Mouse (Mus musculus) limb, embryonic 13.5 days (tissue): ENCODE results near the gene Rab6a. TPM values are rescaled to one million over a fixed set of nuclear protein-coding genes. Genes with fewer than 3 reads are reported as not detected.
"Not testable (repeated sequence)": the region's sequence is repeated elsewhere in the genome, so short reads cannot be mapped to it uniquely, and the experiment has no call there.

Experiments used
- ATAC-seq: fragments of 200-750 bp; cut with Nextera tagmentation; 2 replicates; pipeline ENCODE4 v1.8.0; 2017; ENCODE audit warnings: low read depth, moderate number of reproducible peaks, moderate TSS enrichment; ENCODE audit not compliant: low FRiP score
- H3K27ac ChIP-seq: fragments of 300-500 bp; sonication (generic); 2 replicates; pipeline ENCODE4 v1.5.1; 2015; ENCODE audit warnings: inconsistent platforms, mild to moderate bottlenecking, moderate library complexity
- H3K27me3 ChIP-seq: fragments of 300-500 bp; sonication (generic); 2 replicates; pipeline ENCODE4 v1.6.1; 2015; ENCODE audit warnings: mild to moderate bottlenecking, inconsistent platforms
- H3K36me3 ChIP-seq: fragments of 300-500 bp; sonication (generic); 2 replicates; pipeline ENCODE4 v1.6.1; 2015; ENCODE audit warnings: inconsistent platforms, mild to moderate bottlenecking, moderate library complexity
- H3K4me1 ChIP-seq: fragments of 300-500 bp; sonication (generic); 2 replicates; pipeline ENCODE4 v1.6.1; 2015; ENCODE audit warnings: inconsistent platforms
- H3K4me2 ChIP-seq: fragments of 300-500 bp; sonication (generic); replicated peaks from 2 replicates; pipeline ENCODE4 v1.6.1; 2015; ENCODE audit warnings: inconsistent platforms, mild to moderate bottlenecking, moderate library complexity
- H3K4me3 ChIP-seq: fragments of 300-500 bp; sonication (generic); 2 replicates; pipeline ENCODE4 v1.5.1; 2015; ENCODE audit warnings: moderate library complexity, mild to moderate bottlenecking, inconsistent platforms
- H3K9ac ChIP-seq: fragments of 300-500 bp; sonication (generic); 2 replicates; pipeline ENCODE4 v1.6.1; 2015; ENCODE audit warnings: mild to moderate bottlenecking, inconsistent platforms
- H3K9me3 ChIP-seq: fragments of 300-500 bp; sonication (generic); 2 replicates; pipeline ENCODE4 v1.6.1; 2016; ENCODE audit warnings: inconsistent platforms
- WGBS: fragments of 180-500 bp; shearing (Covaris S2); methylation state at CpG from one replicate; pipeline ENCODE4 v1.1.7; 2015; 5-methylcytosine and 5-hydroxymethylcytosine counted together
- polyA plus RNA-seq: library from polyadenylated mRNA; unstranded; fragments of >200 nt; fragmentation: Nextera tagmentation; extraction: Ambion mirVana; gene quantifications from 2 replicates; pipeline ENCODE4 v1.2.1, GENCODE M21; 2015

Gene Rab6a
- 98.1 and 98.7 TPM in 2 replicates for polyA plus RNA-seq

- peak within 1 kb of the TSS; percentile 99 for H3K27ac ChIP-seq
- no peaks in the 10 kb centered on the region for H3K9me3 ChIP-seq
- H3K36me3 ChIP-seq, result no peaks in the 10 kb centered on the region
- peak; percentile 98 for ATAC-seq
- peak within 1 kb of the TSS; percentile 99 for H3K9ac ChIP-seq
- H3K4me2 ChIP-seq, result peak within 1 kb of the TSS; percentile 89
- under 1% methylated on average over 102 of the region's 105 CpGs for WGBS
- H3K27me3 ChIP-seq, result no peaks in the 10 kb centered on the region
- peak within 1 kb of the TSS; percentile 99 for H3K4me3 ChIP-seq
- H3K4me1 ChIP-seq, result peaks cover 11% of the 10 kb centered on the region
Observed at GRCm38 (mm10) chr7:100607214-100608129, at the start of gene Rab6a. Gene Rab6a, plus strand, starts transcription at chr7:100607410.

- Histone ChIP-seq H3K4me1 (peaks cover 10% of the 10 kb centered on the region), H3K9ac (no peak overlapping the region), H3K9me3 (no peaks in the 10 kb centered on the region), H3K36me3 (peaks cover 7% of the 10 kb centered on the region; the same call in 1 of the 2 replicates), H3K4me3 (no peak overlapping the region), H3K4me2 (no peak overlapping the region), H3K27ac (no peak overlapping the region), H3K27me3 (no peaks in the 10 kb centered on the region)
- no peak for ATAC-seq
- WGBS, result 82% methylated on average over 4 of the region's 4 CpGs
Observed at GRCm38 (mm10) chr7:100559331-100559730, 47.9 kb upstream of the Rab6a start.

GRCm38 (mm10) chr7:100561861-100562587, 45.2 kb upstream of the Rab6a start:
- no peak overlapping the region for H3K27ac ChIP-seq

GRCm38 (mm10) chr7:100567238-100567637, 40.0 kb upstream of the Rab6a start:
- peaks cover 28% of the 10 kb centered on the region for H3K36me3 ChIP-seq

More at GRCm38 (mm10) chr7:100561861-100562587, 45.2 kb upstream of the Rab6a start:
- 62% methylated on average over 11 of the region's 11 CpGs for WGBS
- H3K9me3 ChIP-seq, result no peaks in the 10 kb centered on the region
- H3K27me3 ChIP-seq, result no peaks in the 10 kb centered on the region
- no peak overlapping the region for H3K4me2 ChIP-seq
- no peak for ATAC-seq
- H3K4me1 ChIP-seq, result 0 out of 2 replicates have a peak, but pooled peaks cover 4% of the 10 kb centered on the region
- H3K4me3 ChIP-seq, result no peak overlapping the region
- peak overlapping the region; percentile 19; the same call in 1 of the 2 replicates for H3K9ac ChIP-seq
- peaks cover 18% of the 10 kb centered on the region for H3K36me3 ChIP-seq

GRCm38 (mm10) chr7:100569907-100570306, 37.3 kb upstream of the Rab6a start:
- Histone ChIP-seq H3K4me3 (no peak overlapping the region), H3K9ac (no peak overlapping the region), H3K4me2 (no peak overlapping the region), H3K27me3 (no peaks in the 10 kb centered on the region), H3K27ac (no peak overlapping the region), H3K36me3 (peaks cover 29% of the 10 kb centered on the region), H3K4me1 (no peaks in the 10 kb centered on the region), H3K9me3 (no peaks in the 10 kb centered on the region)
- no peak for ATAC-seq

More at GRCm38 (mm10) chr7:100567238-100567637, 40.0 kb upstream of the Rab6a start:
- not testable (repeated sequence) for H3K4me3 ChIP-seq, H3K9me3 ChIP-seq, H3K4me1 ChIP-seq, H3K27ac ChIP-seq, H3K4me2 ChIP-seq, H3K27me3 ChIP-seq, ATAC-seq, H3K9ac ChIP-seq
- WGBS, result 77% methylated on average over 5 of the region's 5 CpGs

- Histone ChIP-seq H3K27ac (no peak overlapping the region), H3K36me3 (peaks cover 26% of the 10 kb centered on the region), H3K4me1 (no peaks in the 10 kb centered on the region), H3K9ac (no peak overlapping the region), H3K27me3 (no peaks in the 10 kb centered on the region), H3K4me3 (no peak overlapping the region), H3K4me2 (no peak overlapping the region), H3K9me3 (no peaks in the 10 kb centered on the region)
- 83% methylated on average over 3 of the region's 3 CpGs for WGBS
- no peak for ATAC-seq
Observed at GRCm38 (mm10) chr7:100570930-100571715, 36.1 kb upstream of the Rab6a start.

- Histone ChIP-seq H3K4me2 (no peak overlapping the region), H3K36me3 (peaks cover 22% of the 10 kb centered on the region), H3K27ac (no peak overlapping the region), H3K9me3 (no peaks in the 10 kb centered on the region), H3K4me1 (no peaks in the 10 kb centered on the region), H3K4me3 (no peak overlapping the region), H3K9ac (no peak overlapping the region), H3K27me3 (no peaks in the 10 kb centered on the region)
- no peak for ATAC-seq
- 85% methylated on average over 4 of the region's 4 CpGs for WGBS
Observed at GRCm38 (mm10) chr7:100572061-100572460, 35.1 kb upstream of the Rab6a start.

GRCm38 (mm10) chr7:100572704-100573103, 34.5 kb upstream of the Rab6a start:
- no peak overlapping the region for H3K9ac ChIP-seq
- no peak overlapping the region for H3K4me3 ChIP-seq
- no peak for ATAC-seq
- H3K36me3 ChIP-seq, result peaks cover 16% of the 10 kb centered on the region
- 82% methylated on average over 4 of the region's 4 CpGs for WGBS
- no peaks in the 10 kb centered on the region for H3K27me3 ChIP-seq
- no peaks in the 10 kb centered on the region for H3K4me1 ChIP-seq
- no peak overlapping the region for H3K4me2 ChIP-seq
- H3K9me3 ChIP-seq, result no peaks in the 10 kb centered on the region
- no peak overlapping the region for H3K27ac ChIP-seq

GRCm38 (mm10) chr7:100578794-100579193, 28.4 kb upstream of the Rab6a start:
- no peak for ATAC-seq
- H3K27me3 ChIP-seq, result no peaks in the 10 kb centered on the region

GRCm38 (mm10) chr7:100582235-100582634, 25.0 kb upstream of the Rab6a start:
- Histone ChIP-seq H3K4me3 (peak overlapping the region; percentile 59), H3K27me3 (no peaks in the 10 kb centered on the region), H3K4me1 (peaks cover 3% of the 10 kb centered on the region), H3K4me2 (peak overlapping the region; percentile 74), H3K9me3 (no peaks in the 10 kb centered on the region), H3K27ac (no peak overlapping the region), H3K36me3 (no peaks in the 10 kb centered on the region), H3K9ac (peak overlapping the region; percentile 84)
- 38% methylated on average over 7 of the region's 7 CpGs for WGBS
- no peak for ATAC-seq

More at GRCm38 (mm10) chr7:100578794-100579193, 28.4 kb upstream of the Rab6a start:
- Histone ChIP-seq H3K27ac (no peak overlapping the region), H3K4me3 (no peak overlapping the region), H3K9ac (no peak overlapping the region), H3K36me3 (peaks cover 3% of the 10 kb centered on the region; the same call in 1 of the 2 replicates), H3K4me2 (no peak overlapping the region), H3K9me3 (no peaks in the 10 kb centered on the region), H3K4me1 (peaks cover 3% of the 10 kb centered on the region)
- WGBS, result 89% methylated on average over 2 of the region's 2 CpGs

- Histone ChIP-seq H3K36me3 (no peaks in the 10 kb centered on the region), H3K9me3 (no peaks in the 10 kb centered on the region), H3K27me3 (no peaks in the 10 kb centered on the region), H3K4me2 (peak overlapping the region; percentile 74), H3K27ac (peak overlapping the region; percentile 85; the same call in 1 of the 2 replicates), H3K9ac (peak overlapping the region; percentile 84), H3K4me1 (peaks cover 3% of the 10 kb centered on the region), H3K4me3 (peak overlapping the region; percentile 59)
- under 1% methylated on average over 31 of the region's 31 CpGs for WGBS
- peak; percentile 88 for ATAC-seq
Observed at GRCm38 (mm10) chr7:100582727-100583236, 24.4 kb upstream of the Rab6a start.
